Mouse (Mus musculus) large intestine, adult 2 months (tissue): ENCODE measurements at regions not wholly inside any gene's neighbourhood (a gene's known extent, or its start where the extent isn't known, plus 50 kb on each side); places are given as distances from the start of the nearest gene placed in this dataset.

Source experiments
- DNase-seq: peaks from one replicate; pipeline ENCODE4 v3.0.0-alpha.2; 2012; ENCODE audit warnings: low read depth, low spot score
- WGBS: fragments of 180-500 bp; shearing (Covaris S2); methylation state at CpG from one replicate; pipeline ENCODE4 v1.1.7; 2018; 5-methylcytosine and 5-hydroxymethylcytosine counted together

GRCm38 (mm10) chr8:115496016-115496415 lies 211.6 kb downstream of the Maf start:
- WGBS: 77% methylated on average over 1 of the region's 1 CpGs
- DNase-seq: no peak

- WGBS: 87% methylated on average over 8 of the region's 8 CpGs
- no peak for DNase-seq
These were observed 213.2 kb downstream of the Maf start for GRCm38 (mm10) chr8:115494353-115494752.

- 21% methylated on average over 3 of the region's 3 CpGs for WGBS
These were observed 220.7 kb downstream of the Maf start for GRCm38 (mm10) chr8:115486904-115487303.

GRCm38 (mm10) chr8:115481136-115481535 lies 226.5 kb downstream of the Maf start:
- WGBS: 40% methylated on average over 7 of the region's 7 CpGs

More at GRCm38 (mm10) chr8:115486904-115487303, 220.7 kb downstream of the Maf start:
- no peak for DNase-seq

GRCm38 (mm10) chr8:115478406-115479060 lies 229.1 kb downstream of the Maf start:
- no peak for DNase-seq
- WGBS: 75% methylated on average over 11 of the region's 11 CpGs

More at GRCm38 (mm10) chr8:115481136-115481535, 226.5 kb downstream of the Maf start:
- no peak for DNase-seq

GRCm38 (mm10) chr8:115476071-115476470 lies 231.5 kb downstream of the Maf start:
- 87% methylated on average over 9 of the region's 9 CpGs for WGBS
- no peak for DNase-seq

- DNase-seq: no peak
- 86% methylated on average over 10 of the region's 10 CpGs for WGBS
These were observed 232.4 kb downstream of the Maf start for GRCm38 (mm10) chr8:115475156-115475555.

GRCm38 (mm10) chr8:115473974-115474373 lies 233.6 kb downstream of the Maf start:
- 49% methylated on average over 8 of the region's 8 CpGs for whole genome bisulfite sequencing
- DNase-seq: no peak

GRCm38 (mm10) chr8:115466553-115466952 lies 241.0 kb downstream of the Maf start:
- WGBS: 48% methylated on average over 9 of the region's 9 CpGs
- DNase-seq: no peak

GRCm38 (mm10) chr8:115466122-115466521 lies 241.5 kb downstream of the Maf start:
- 57% methylated on average over 7 of the region's 7 CpGs for WGBS
- no peak for DNase-seq

- DNase-seq: no peak
- WGBS: 55% methylated on average over 6 of the region's 6 CpGs
These were observed 244.9 kb downstream of the Maf start for GRCm38 (mm10) chr8:115462657-115463056.

GRCm38 (mm10) chr8:115458119-115458518 lies 249.5 kb downstream of the Maf start:
- 40% methylated on average over 3 of the region's 3 CpGs for WGBS

GRCm38 (mm10) chr8:115450789-115451188 lies 256.8 kb downstream of the Maf start:
- whole genome bisulfite sequencing: 37% methylated on average over 1 of the region's 1 CpGs
- DNase-seq: no peak

More at GRCm38 (mm10) chr8:115458119-115458518, 249.5 kb downstream of the Maf start:
- DNase-seq: no peak

GRCm38 (mm10) chr8:115448367-115448766 lies 259.2 kb downstream of the Maf start:
- 77% methylated on average over 3 of the region's 3 CpGs for WGBS

GRCm38 (mm10) chr8:115444519-115444918 lies 263.1 kb downstream of the Maf start:
- no peak for DNase-seq
- 93% methylated on average over 5 of the region's 5 CpGs for WGBS

More at GRCm38 (mm10) chr8:115448367-115448766, 259.2 kb downstream of the Maf start:
- no peak for DNase-seq

GRCm38 (mm10) chr8:115441943-115442550 lies 265.5 kb downstream of the Maf start:
- DNase-seq: no peak
- WGBS: 89% methylated on average over 6 of the region's 6 CpGs

GRCm38 (mm10) chr8:115441323-115441722 lies 266.3 kb downstream of the Maf start:
- DNase-seq: no peak
- 42% methylated on average over 6 of the region's 6 CpGs for WGBS

GRCm38 (mm10) chr8:115440151-115440550 lies 267.4 kb downstream of the Maf start:
- 74% methylated on average over 3 of the region's 3 CpGs for WGBS
- no peak for DNase-seq

- WGBS: 73% methylated on average over 5 of the region's 5 CpGs
- no peak for DNase-seq
These were observed 268.1 kb downstream of the Maf start for GRCm38 (mm10) chr8:115439512-115439911.

- WGBS: 84% methylated on average over 9 of the region's 9 CpGs
These were observed 269.6 kb downstream of the Maf start for GRCm38 (mm10) chr8:115437956-115438355.

GRCm38 (mm10) chr8:115436356-115436721 lies 271.3 kb downstream of the Maf start:
- WGBS: 82% methylated on average over 4 of the region's 4 CpGs
- DNase-seq: no peak

More at GRCm38 (mm10) chr8:115437956-115438355, 269.6 kb downstream of the Maf start:
- no peak for DNase-seq
